Mouse (Mus musculus): ENCODE data around the gene Naaladl2. TPM values are rescaled to one million over a fixed set of nuclear protein-coding genes. Genes with fewer than 3 reads are reported as not detected.
"Not testable (repeated sequence)": the region's sequence is repeated elsewhere in the genome, so short reads cannot be mapped to it uniquely, and the experiment has no call there.

Gene Naaladl2
- polyA plus RNA-seq, 1 experiment from 2014 or later: 0.48 TPM

GRCm38 (mm10) chr3:24151086-24151815, 992.8 kb downstream of the Naaladl2 start:
- not testable (repeated sequence) for H3K27ac ChIP-seq (ENCODE audit: low read depth, low read length); H3K36me3 ChIP-seq (ENCODE audit: control insufficient read depth, insufficient read depth, low read length); H3K27me3 ChIP-seq (ENCODE audit: control insufficient read depth, insufficient read depth, low read length); ATAC-seq (ENCODE audit: insufficient read depth, low FRiP score, low TSS enrichment); H3K9me3 ChIP-seq (ENCODE audit: control insufficient read depth, low read length); H3K4me2 ChIP-seq (ENCODE audit: low read depth); H3K9ac ChIP-seq (ENCODE audit: low read length); DNase-seq (ENCODE audit: low spot score); H3K4me1 ChIP-seq (ENCODE audit: control insufficient read depth, insufficient read depth, low read length); H3K4me3 ChIP-seq (ENCODE audit: low read depth, low read length)
- whole genome bisulfite sequencing: 92% methylated on average over 4 of the region's 4 CpGs

GRCm38 (mm10) chr3:24142808-24143207, 1001.3 kb downstream of the Naaladl2 start:
- no peak overlapping the region for H3K4me2 ChIP-seq (ENCODE audit: low read depth)
- H3K9me3 ChIP-seq (ENCODE audit: control insufficient read depth, low read length): no peaks in the 10 kb centered on the region
- no peaks in the 10 kb centered on the region for H3K4me1 ChIP-seq (ENCODE audit: control insufficient read depth, insufficient read depth, low read length)
- H3K4me3 ChIP-seq (ENCODE audit: low read depth, low read length): no peak overlapping the region
- no peak overlapping the region for H3K9ac ChIP-seq (ENCODE audit: low read length)
- no peaks in the 10 kb centered on the region for H3K27me3 ChIP-seq (ENCODE audit: control insufficient read depth, insufficient read depth, low read length)
- DNase-seq (ENCODE audit: low spot score) (no peak), ATAC-seq (ENCODE audit: insufficient read depth, low FRiP score, low TSS enrichment) (no peak)
- WGBS: 100% methylated on average over 1 of the region's 1 CpGs
- H3K36me3 ChIP-seq (ENCODE audit: control insufficient read depth, insufficient read depth, low read length): no peaks in the 10 kb centered on the region
- no peak overlapping the region for H3K27ac ChIP-seq (ENCODE audit: low read depth, low read length)

GRCm38 (mm10) chr3:24138002-24138401, 1006.1 kb downstream of the Naaladl2 start:
- H3K4me1 ChIP-seq (ENCODE audit: control insufficient read depth, insufficient read depth, low read length): no peaks in the 10 kb centered on the region
- DNase-seq (ENCODE audit: low spot score): no peak
- no peaks in the 10 kb centered on the region for H3K36me3 ChIP-seq (ENCODE audit: control insufficient read depth, insufficient read depth, low read length)
- H3K27ac ChIP-seq (ENCODE audit: low read depth, low read length): no peak overlapping the region
- no peak for ATAC-seq (ENCODE audit: insufficient read depth, low FRiP score, low TSS enrichment)
- WGBS: 72% methylated on average over 1 of the region's 1 CpGs
- H3K27me3 ChIP-seq (ENCODE audit: control insufficient read depth, insufficient read depth, low read length): no peaks in the 10 kb centered on the region
- no peak overlapping the region for H3K4me2 ChIP-seq (ENCODE audit: low read depth)
- H3K9me3 ChIP-seq (ENCODE audit: control insufficient read depth, low read length): no peaks in the 10 kb centered on the region
- H3K9ac ChIP-seq (ENCODE audit: low read length): no peak overlapping the region
- no peak overlapping the region for H3K4me3 ChIP-seq (ENCODE audit: low read depth, low read length)

GRCm38 (mm10) chr3:24126200-24126599, 1017.9 kb downstream of the Naaladl2 start:
- H3K36me3 ChIP-seq (ENCODE audit: control insufficient read depth, insufficient read depth, low read length): no peaks in the 10 kb centered on the region
- H3K4me1 ChIP-seq (ENCODE audit: control insufficient read depth, insufficient read depth, low read length): no peaks in the 10 kb centered on the region
- DNase-seq (ENCODE audit: low spot score) (no peak), ATAC-seq (ENCODE audit: insufficient read depth, low FRiP score, low TSS enrichment) (no peak)
- no peak overlapping the region for H3K9ac ChIP-seq (ENCODE audit: low read length)
- WGBS: 74% methylated on average over 1 of the region's 1 CpGs
- H3K4me2 ChIP-seq (ENCODE audit: low read depth): no peak overlapping the region
- no peak overlapping the region for H3K4me3 ChIP-seq (ENCODE audit: low read depth, low read length)
- no peaks in the 10 kb centered on the region for H3K9me3 ChIP-seq (ENCODE audit: control insufficient read depth, low read length)
- H3K27ac ChIP-seq (ENCODE audit: low read depth, low read length): no peak overlapping the region
- no peaks in the 10 kb centered on the region for H3K27me3 ChIP-seq (ENCODE audit: control insufficient read depth, insufficient read depth, low read length)

- Histone ChIP-seq H3K27me3 (ENCODE audit: control insufficient read depth, insufficient read depth, low read length) (no peaks in the 10 kb centered on the region), H3K36me3 (ENCODE audit: control insufficient read depth, insufficient read depth, low read length) (no peaks in the 10 kb centered on the region), H3K4me3 (ENCODE audit: low read depth, low read length) (no peak overlapping the region), H3K27ac (ENCODE audit: low read depth, low read length) (no peak overlapping the region), H3K4me2 (ENCODE audit: low read depth) (no peak overlapping the region), H3K4me1 (ENCODE audit: control insufficient read depth, insufficient read depth, low read length) (no peaks in the 10 kb centered on the region), H3K9me3 (ENCODE audit: control insufficient read depth, low read length) (no peaks in the 10 kb centered on the region), H3K9ac (ENCODE audit: low read length) (no peak overlapping the region)
- no peak for DNase-seq (ENCODE audit: low spot score)
- WGBS: 82% methylated on average over 2 of the region's 2 CpGs
- ATAC-seq (ENCODE audit: insufficient read depth, low FRiP score, low TSS enrichment): no peak
These were observed 1020.0 kb downstream of the Naaladl2 start for GRCm38 (mm10) chr3:24124034-24124433.

- ATAC-seq (ENCODE audit: insufficient read depth, low FRiP score, low TSS enrichment): no peak
- WGBS: 92% methylated on average over 6 of the region's 6 CpGs
These were observed 1025.9 kb downstream of the Naaladl2 start for GRCm38 (mm10) chr3:24118136-24118535.

GRCm38 (mm10) chr3:24114849-24115248, 1029.2 kb downstream of the Naaladl2 start:
- no peak overlapping the region for H3K4me2 ChIP-seq (ENCODE audit: low read depth)
- H3K27me3 ChIP-seq (ENCODE audit: control insufficient read depth, insufficient read depth, low read length): no peaks in the 10 kb centered on the region
- ATAC-seq (ENCODE audit: insufficient read depth, low FRiP score, low TSS enrichment) (no peak), DNase-seq (ENCODE audit: low spot score) (no peak)
- H3K27ac ChIP-seq (ENCODE audit: low read depth, low read length): no peak overlapping the region
- H3K4me1 ChIP-seq (ENCODE audit: control insufficient read depth, insufficient read depth, low read length): no peaks in the 10 kb centered on the region
- no peaks in the 10 kb centered on the region for H3K9me3 ChIP-seq (ENCODE audit: control insufficient read depth, low read length)
- no peak overlapping the region for H3K9ac ChIP-seq (ENCODE audit: low read length)
- WGBS: 89% methylated on average over 3 of the region's 3 CpGs
- no peaks in the 10 kb centered on the region for H3K36me3 ChIP-seq (ENCODE audit: control insufficient read depth, insufficient read depth, low read length)
- no peak overlapping the region for H3K4me3 ChIP-seq (ENCODE audit: low read depth, low read length)

More at GRCm38 (mm10) chr3:24118136-24118535, 1025.9 kb downstream of the Naaladl2 start:
- Histone ChIP-seq H3K27ac (ENCODE audit: low read depth, low read length) (no peak overlapping the region), H3K4me2 (ENCODE audit: low read depth) (no peak overlapping the region), H3K9ac (ENCODE audit: low read length) (no peak overlapping the region), H3K4me1 (ENCODE audit: control insufficient read depth, insufficient read depth, low read length) (no peaks in the 10 kb centered on the region), H3K36me3 (ENCODE audit: control insufficient read depth, insufficient read depth, low read length) (no peaks in the 10 kb centered on the region), H3K9me3 (ENCODE audit: control insufficient read depth, low read length) (no peaks in the 10 kb centered on the region), H3K27me3 (ENCODE audit: control insufficient read depth, insufficient read depth, low read length) (no peaks in the 10 kb centered on the region), H3K4me3 (ENCODE audit: low read depth, low read length) (no peak overlapping the region)
- DNase-seq (ENCODE audit: low spot score): no peak

- no peak overlapping the region for H3K4me2 ChIP-seq (ENCODE audit: low read depth)
- no peak overlapping the region for H3K27ac ChIP-seq (ENCODE audit: low read depth, low read length)
- no peak overlapping the region for H3K9ac ChIP-seq (ENCODE audit: low read length)
- H3K36me3 ChIP-seq (ENCODE audit: control insufficient read depth, insufficient read depth, low read length): no peaks in the 10 kb centered on the region
- H3K27me3 ChIP-seq (ENCODE audit: control insufficient read depth, insufficient read depth, low read length): no peaks in the 10 kb centered on the region
- 74% methylated on average over 2 of the region's 2 CpGs for WGBS
- H3K4me3 ChIP-seq (ENCODE audit: low read depth, low read length): no peak overlapping the region
- no peaks in the 10 kb centered on the region for H3K9me3 ChIP-seq (ENCODE audit: control insufficient read depth, low read length)
- ATAC-seq (ENCODE audit: insufficient read depth, low FRiP score, low TSS enrichment) (no peak), DNase-seq (ENCODE audit: low spot score) (no peak)
- no peaks in the 10 kb centered on the region for H3K4me1 ChIP-seq (ENCODE audit: control insufficient read depth, insufficient read depth, low read length)
These were observed 1030.7 kb downstream of the Naaladl2 start for GRCm38 (mm10) chr3:24113360-24113759.

GRCm38 (mm10) chr3:24106391-24106790, 1037.7 kb downstream of the Naaladl2 start:
- Histone ChIP-seq H3K27ac (ENCODE audit: low read depth, low read length) (no peak overlapping the region), H3K27me3 (ENCODE audit: control insufficient read depth, insufficient read depth, low read length) (no peaks in the 10 kb centered on the region), H3K4me1 (ENCODE audit: control insufficient read depth, insufficient read depth, low read length) (no peaks in the 10 kb centered on the region), H3K4me3 (ENCODE audit: low read depth, low read length) (no peak overlapping the region), H3K9me3 (ENCODE audit: control insufficient read depth, low read length) (no peaks in the 10 kb centered on the region), H3K4me2 (ENCODE audit: low read depth) (no peak overlapping the region), H3K36me3 (ENCODE audit: control insufficient read depth, insufficient read depth, low read length) (no peaks in the 10 kb centered on the region), H3K9ac (ENCODE audit: low read length) (no peak overlapping the region)
- DNase-seq (ENCODE audit: low spot score) (no peak), ATAC-seq (ENCODE audit: insufficient read depth, low FRiP score, low TSS enrichment) (no peak)
- 92% methylated on average over 1 of the region's 1 CpGs for WGBS

All from neural tube, embryonic 11.5 days (tissue).